Mouse (Mus musculus): ENCODE measurements at regions not wholly inside any gene's neighbourhood (a gene's known extent, or its start where the extent isn't known, plus 50 kb on each side); places are given as distances from the start of the nearest gene placed in this dataset.
A peak's percentile ranks its signal among the peaks of the same experiment; 100 is the strongest.

DNA sequence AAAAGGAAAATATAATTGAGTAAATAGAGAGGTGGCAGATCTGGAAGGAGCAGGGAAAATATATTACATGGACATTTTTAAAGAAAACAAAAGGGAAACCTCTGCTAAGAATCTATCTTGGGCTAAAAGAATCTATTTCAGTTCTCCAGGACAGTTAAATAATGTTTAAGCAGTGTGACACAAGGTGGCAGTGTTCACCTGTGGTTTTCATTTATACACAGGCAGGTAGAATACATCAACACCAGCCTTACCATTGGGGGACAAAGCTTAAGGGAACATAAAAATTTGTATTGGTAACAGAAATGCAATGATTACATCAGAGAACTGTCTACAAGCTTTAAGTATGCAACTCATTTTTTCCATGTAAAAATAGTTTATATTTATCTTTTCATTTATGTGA, 78.2 kb upstream of the Cldn34d start:
- peak; percentile 12 for DNase-seq (ENCODE audit: low spot score)

Data from layer of hippocampus, adult 11-12 months (tissue).